Mouse (Mus musculus) ES-E14 (cell line): ENCODE results near the gene Impdh2. TPM values are rescaled to one million over a fixed set of nuclear protein-coding genes. Genes with fewer than 3 reads are reported as not detected.
A peak's percentile ranks its signal among the peaks of the same experiment; 100 is the strongest.

Experiments
- DNase-seq: peaks from one replicate; pipeline ENCODE4 v3.0.0-alpha.2; 2013; ENCODE audit warnings: low read depth, low spot score
- H3K27ac ChIP-seq: 2 replicates; pipeline ENCODE4 v1.5.1; 2012; ENCODE audit warnings: low read depth, mild to moderate bottlenecking, low read length, moderate library complexity, mixed read lengths; ENCODE audit not compliant: poor library complexity, insufficient read depth, severe bottlenecking
- H3K36me3 ChIP-seq: 2 replicates; pipeline ENCODE4 v1.6.1; 2012; ENCODE audit warnings: mild to moderate bottlenecking, low read length, moderate library complexity, mixed read lengths; ENCODE audit not compliant: control insufficient read depth, poor library complexity, insufficient read depth, severe bottlenecking
- H3K4me1 ChIP-seq, 2 experiments: fragments of 150-350 bp in 1 of 2; sonication (generic) in 1 of 2; 2 replicates each; pipeline ENCODE4 v1.6.1; 2012; ENCODE audit warnings: low read length in 2 of 2, mild to moderate bottlenecking in 1 of 2, mixed read lengths in 1 of 2; ENCODE audit not compliant: control insufficient read depth in 2 of 2, insufficient read depth in 2 of 2, poor library complexity in 1 of 2
- H3K4me3 ChIP-seq, 2 experiments: fragments of 150-350 bp in 1 of 2; sonication (generic) in 1 of 2; 2 replicates each; pipeline ENCODE4 v1.5.1; 2012; ENCODE audit warnings: low read length in 2 of 2, low read depth in 1 of 2, mild to moderate bottlenecking in 1 of 2, mixed read lengths in 1 of 2; ENCODE audit not compliant: insufficient read depth in 1 of 2, poor library complexity in 1 of 2, severe bottlenecking in 1 of 2
- H3K9ac ChIP-seq: 2 replicates; pipeline ENCODE4 v1.6.1; 2012; ENCODE audit warnings: low read depth, mild to moderate bottlenecking, low read length, mixed read lengths; ENCODE audit not compliant: poor library complexity, insufficient read depth, severe bottlenecking
- H3K9me3 ChIP-seq: fragments of 150-350 bp; sonication (generic); 2 replicates; pipeline ENCODE4 v1.6.1; 2012; ENCODE audit warnings: low read depth, mild to moderate bottlenecking, low read length; ENCODE audit not compliant: control insufficient read depth, insufficient read depth
- CHD2 ChIP-seq: IDR thresholded peaks from 2 replicates; pipeline ENCODE4 v1.6.1; 2014; ENCODE audit warnings: mild to moderate bottlenecking, low read depth, low read length, inconsistent platforms
- HCFC1 ChIP-seq: IDR thresholded peaks from 2 replicates; pipeline ENCODE4 v1.6.1; 2012; ENCODE audit warnings: low read length, inconsistent platforms, borderline replicate concordance; ENCODE audit not compliant: insufficient read depth
- MAFK ChIP-seq: IDR thresholded peaks from 2 replicates; pipeline ENCODE4 v1.6.1; 2014; ENCODE audit warnings: mild to moderate bottlenecking, low read depth, low read length, inconsistent platforms; ENCODE audit not compliant: insufficient read depth
- ZC3H11A ChIP-seq: IDR thresholded peaks from 2 replicates; pipeline ENCODE4 v1.6.1; 2012; ENCODE audit warnings: low read depth, mild to moderate bottlenecking, inconsistent platforms, low read length, borderline replicate concordance
- ZNF384 ChIP-seq: IDR thresholded peaks from 2 replicates; pipeline ENCODE4 v1.6.1; 2012; ENCODE audit warnings: low read depth, low read length, inconsistent platforms
- in situ Hi-C, 2 experiments: fragments of 600-800 bp; cut with MboI; formaldehyde crosslinking; loops; one replicate each; pipeline ENCODE4 v1.15.1; 2025; ENCODE audit warnings: low sequenced_read_pairs in 2 of 2, inconsistent platforms in 1 of 2; ENCODE audit not compliant: unreplicated experiment in 2 of 2
- total RNA-seq: library from RNA; depleted of rRNA; stranded (reverse); fragments of 300-350 nt; gene quantifications from 2 replicates; pipeline ENCODE4 v1.2.3, GENCODE M21; 2012

Impdh2 gene
- total RNA-seq, 1 experiment, result 404 TPM

DNA sequence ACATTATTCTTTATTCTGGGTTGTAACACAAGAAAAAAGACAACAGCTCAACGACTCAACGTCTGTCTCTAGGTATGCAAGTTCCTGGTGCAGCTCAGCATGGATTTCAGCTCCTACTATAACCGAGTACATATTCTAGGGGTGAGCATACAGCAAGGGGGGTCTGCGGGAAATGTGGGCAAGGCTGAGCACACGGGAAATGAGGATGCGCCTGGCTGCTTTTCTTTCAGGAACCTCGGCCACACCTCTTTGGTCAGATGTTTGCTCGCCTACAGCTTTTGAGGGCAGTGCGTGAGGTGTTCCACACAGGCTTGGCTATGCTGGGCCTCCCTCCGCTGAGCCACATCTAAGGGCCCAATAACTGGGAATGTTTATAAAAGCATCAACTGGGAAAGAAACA lies 12.2 kb downstream of the Impdh2 start:
- Histone ChIP-seq H3K9ac (no peak overlapping the region), H3K36me3 (peaks cover 35% of the 10 kb centered on the region), H3K27ac (no peak overlapping the region), H3K4me3 (no peak overlapping the region), H3K9me3 (no peaks in the 10 kb centered on the region), H3K4me1 (peaks cover 6 to 39% of the 10 kb centered on the region in 2 experiments; a peak in 3 of 4 replicates)
- no peak for DNase-seq
- no peak for TF ChIP-seq MAFK
- no peak for TF ChIP-seq ZNF384
- no peak for TF ChIP-seq CHD2
- no peak for TF ChIP-seq ZC3H11A
- TF ChIP-seq HCFC1, result no peak
- in situ Hi-C loops, result no loop called here

DNA sequence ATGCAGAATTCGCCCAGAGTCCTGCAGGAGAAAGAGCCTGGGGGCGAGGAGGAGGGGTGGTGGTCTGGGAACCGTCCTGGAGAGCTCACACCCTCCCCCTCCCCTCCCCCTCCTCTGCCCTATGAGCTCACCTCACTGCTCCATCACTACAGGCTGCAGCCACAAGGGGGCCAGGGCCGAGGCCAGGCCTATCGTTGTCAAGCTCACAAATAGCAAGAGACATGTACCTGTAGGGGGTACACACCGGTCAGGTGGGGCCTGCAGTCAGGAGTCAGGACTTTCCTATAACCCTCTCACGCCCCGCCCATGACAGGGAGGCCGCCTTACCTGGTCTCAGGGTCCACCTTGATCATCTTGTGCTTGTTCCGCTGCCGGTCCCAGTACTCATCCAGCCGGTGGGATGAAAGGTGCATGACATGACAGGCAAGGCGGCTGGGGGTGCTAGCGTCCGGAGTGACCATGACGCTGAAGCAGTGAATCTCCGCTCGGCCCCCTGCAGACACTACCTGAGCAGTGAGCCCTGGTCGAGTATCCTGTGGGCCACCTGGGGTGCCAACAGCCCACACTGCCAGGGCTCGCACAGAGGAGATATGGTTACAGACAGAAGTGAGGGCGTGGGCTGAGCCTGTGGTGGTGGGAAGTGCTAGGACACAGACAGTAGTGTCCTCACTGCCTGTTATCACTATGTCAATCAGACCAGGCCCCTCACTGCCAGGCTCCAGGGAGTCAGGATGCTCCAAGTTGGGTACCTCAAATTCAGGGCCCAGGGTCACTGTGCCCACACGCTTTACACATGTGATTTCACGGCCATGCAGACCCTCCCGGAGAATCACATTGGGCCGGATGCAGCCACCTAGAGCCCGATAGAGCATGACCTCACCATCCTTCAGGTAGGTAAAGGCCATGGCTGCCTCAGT lies 13.9 kb downstream of the Impdh2 start:
- H3K9ac ChIP-seq, result peak overlapping the region; percentile 17; the same call in 1 of the 2 replicates

DNA sequence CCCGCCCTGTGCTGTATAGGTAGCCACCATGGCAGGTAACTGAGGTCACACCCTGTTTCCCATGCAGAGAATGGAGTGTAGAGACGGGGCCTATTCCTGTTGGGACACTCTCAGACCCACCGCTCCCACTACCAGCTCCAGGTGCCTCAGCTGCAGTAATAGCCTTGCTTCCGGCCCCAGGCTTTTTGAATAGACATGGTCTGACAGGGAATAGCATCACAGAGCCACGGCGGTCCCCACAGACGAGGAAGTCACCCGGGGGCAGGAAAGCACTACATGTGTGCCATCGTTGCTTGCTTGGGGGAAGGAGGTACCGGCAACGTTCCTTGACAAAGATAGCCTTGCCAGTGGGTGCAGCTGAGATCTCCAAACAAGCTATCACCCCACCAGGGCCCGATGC lies 14.8 kb downstream of the Impdh2 start:
- H3K9ac ChIP-seq, result no peak overlapping the region
- TF ChIP-seq MAFK, result no peak
- no peak for TF ChIP-seq ZC3H11A
- TF ChIP-seq ZNF384, result no peak
- no peak for TF ChIP-seq CHD2
- TF ChIP-seq HCFC1, result no peak
- H3K27ac ChIP-seq, result no peak overlapping the region
- H3K4me3 ChIP-seq, result 0 out of 4 replicates have a peak overlapping the region, but pooled peaks of 1 of the 2 experiments have one; percentile 17
- H3K9me3 ChIP-seq, result no peaks in the 10 kb centered on the region
- peaks cover 35% of the 10 kb centered on the region for H3K36me3 ChIP-seq
- in situ Hi-C loops, result no loop called here
- H3K4me1 ChIP-seq, result peaks cover 6 to 49% of the 10 kb centered on the region in 2 experiments; a peak in 3 of 4 replicates
- DNase-seq, result no peak

More for the DNA sequence above, 13.9 kb downstream of the Impdh2 start:
- in situ Hi-C loops, result no loop called here
- peak overlapping the region; percentile 2 to 9; a peak in 1 of 4 replicates for H3K4me3 ChIP-seq
- peaks cover 35% of the 10 kb centered on the region for H3K36me3 ChIP-seq
- H3K9me3 ChIP-seq, result no peaks in the 10 kb centered on the region
- H3K27ac ChIP-seq, result peak overlapping the region; percentile 29; the same call in 1 of the 2 replicates
- peak; percentile 82 for DNase-seq
- TF ChIP-seq MAFK (no peak), HCFC1 (no peak), ZNF384 (no peak), ZC3H11A (no peak), CHD2 (no peak)
- H3K4me1 ChIP-seq, result peaks cover 4 to 41% of the 10 kb centered on the region in 2 experiments; a peak in 3 of 4 replicates

DNA sequence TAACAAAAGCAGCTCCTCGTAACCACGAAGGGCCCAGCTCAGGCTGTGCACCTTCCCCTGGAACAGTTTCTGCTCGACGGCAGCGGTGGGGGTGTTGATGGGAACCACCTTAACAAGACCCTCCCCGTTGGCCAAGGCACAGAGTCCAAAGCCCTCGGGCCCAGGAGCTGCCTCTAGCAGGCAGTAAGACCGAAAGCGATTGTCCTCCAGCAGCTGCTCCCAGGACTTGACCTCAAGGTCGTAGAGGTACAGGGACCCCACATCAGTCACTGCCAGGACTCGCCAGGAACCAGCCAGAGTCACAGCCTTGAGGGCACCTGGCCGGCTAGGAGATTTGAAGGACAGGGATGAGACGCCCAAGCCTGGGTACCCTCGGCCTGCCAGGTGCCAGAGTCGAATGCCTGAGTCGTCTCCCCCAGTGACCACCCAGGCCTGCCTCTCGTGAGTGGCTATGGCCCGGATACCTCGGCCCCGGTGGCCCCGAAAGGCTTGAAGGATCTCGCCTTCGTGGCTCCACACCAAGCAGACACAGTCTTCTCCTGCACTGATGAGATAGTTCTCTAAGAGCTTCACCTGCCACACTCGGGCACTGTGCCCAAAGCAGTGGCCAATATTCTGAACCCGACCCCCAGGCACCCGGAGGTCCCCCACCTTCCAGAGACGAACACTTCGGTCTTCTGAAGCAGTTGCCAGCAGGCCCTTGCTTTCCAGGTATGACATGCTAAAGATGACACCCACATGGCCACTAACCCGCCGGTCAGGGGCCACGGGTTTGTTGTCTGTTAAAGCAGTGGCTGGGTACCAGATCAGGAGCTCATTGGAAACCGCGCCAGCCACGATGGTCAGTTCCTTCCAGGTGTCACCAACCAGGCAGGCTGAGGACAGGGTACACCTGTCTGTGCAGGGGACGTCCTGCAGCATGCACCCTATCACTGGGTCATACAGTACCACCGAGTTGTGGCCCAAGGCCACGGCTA lies 15.5 kb downstream of the Impdh2 start:
- TF ChIP-seq ZC3H11A (no peak), HCFC1 (no peak), CHD2 (no peak), MAFK (no peak), ZNF384 (no peak)
- Histone ChIP-seq H3K9me3 (no peaks in the 10 kb centered on the region), H3K4me3 (0 out of 4 replicates have a peak overlapping the region, but pooled peaks of 1 of the 2 experiments have one; percentile 17), H3K4me1 (peaks cover 6 to 50% of the 10 kb centered on the region in 2 experiments; a peak in 3 of 4 replicates), H3K36me3 (peaks cover 35% of the 10 kb centered on the region), H3K9ac (no peak overlapping the region), H3K27ac (no peak overlapping the region)
- DNase-seq, result no peak
- in situ Hi-C loops, result no loop called here
